Mouse (Mus musculus) olfactory bulb, adult 2 months (tissue): ENCODE results near the gene Mok.

ENCODE experiments used
- CTCF ChIP-seq: fragments of 200-500 bp; IDR thresholded peaks from 2 replicates; pipeline ENCODE4 v1.5.1; 2012; ENCODE audit warnings: low read depth, mild to moderate bottlenecking, low read length, moderate library complexity; ENCODE audit not compliant: insufficient read depth
- POLR2A ChIP-seq: fragments of 200-500 bp; IDR thresholded peaks from 2 replicates; pipeline ENCODE4 v1.6.1; 2012; ENCODE audit warnings: mild to moderate bottlenecking, low read depth, low read length, moderate library complexity; ENCODE audit not compliant: insufficient read depth

- TF ChIP-seq POLR2A (no peak), CTCF (no peak)
Measured at GRCm38 (mm10) chr12:110846191-110846765, 5.5 kb upstream of the Mok start.
